Mouse (Mus musculus) midbrain, embryonic 11.5 days (tissue): Measurements from ENCODE around the gene Utrn. TPM values are rescaled to one million over a fixed set of nuclear protein-coding genes. Genes with fewer than 3 reads are reported as not detected.

ENCODE experiments used
- ATAC-seq: fragments of 200-750 bp; cut with Nextera tagmentation; 2 replicates; pipeline ENCODE4 v1.8.0; 2017; ENCODE audit warnings: moderate TSS enrichment, moderate library complexity; ENCODE audit not compliant: low FRiP score
- DNase-seq: peaks from one replicate; pipeline ENCODE4 v3.0.0; 2015; ENCODE audit warnings: low spot score; ENCODE audit errors: missing footprints
- H3K27ac ChIP-seq: fragments of 300-500 bp; sonication (generic); 2 replicates; pipeline ENCODE4 v1.5.1; 2014; ENCODE audit warnings: low read depth, low read length
- H3K27me3 ChIP-seq: fragments of 300-500 bp; sonication (generic); 2 replicates; pipeline ENCODE4 v1.6.1; 2014; ENCODE audit warnings: mild to moderate bottlenecking, low read length, moderate library complexity, mixed read lengths; ENCODE audit not compliant: control insufficient read depth, insufficient read depth
- H3K36me3 ChIP-seq: fragments of 300-500 bp; sonication (generic); 2 replicates; pipeline ENCODE4 v1.6.1; 2014; ENCODE audit warnings: mild to moderate bottlenecking, low read length, moderate library complexity, mixed read lengths; ENCODE audit not compliant: control insufficient read depth, insufficient read depth
- H3K4me1 ChIP-seq: fragments of 300-500 bp; sonication (generic); 2 replicates; pipeline ENCODE4 v1.6.1; 2014; ENCODE audit warnings: low read length; ENCODE audit not compliant: control insufficient read depth, insufficient read depth
- H3K4me2 ChIP-seq: fragments of 300-500 bp; sonication (generic); 2 replicates; pipeline ENCODE4 v1.6.1; 2014; ENCODE audit warnings: mild to moderate bottlenecking, moderate library complexity
- H3K4me3 ChIP-seq: fragments of 300-500 bp; sonication (generic); 2 replicates; pipeline ENCODE4 v1.5.1; 2014; ENCODE audit warnings: low read depth, low read length
- H3K9ac ChIP-seq: fragments of 300-500 bp; sonication (generic); 2 replicates; pipeline ENCODE4 v1.6.1; 2014; ENCODE audit warnings: low read length
- H3K9me3 ChIP-seq: fragments of 300-500 bp; sonication (generic); 2 replicates; pipeline ENCODE4 v1.6.1; 2016; ENCODE audit warnings: low read length; ENCODE audit not compliant: control insufficient read depth
- WGBS: fragments of 180-500 bp; shearing (Covaris S2); extraction: QIAGEN DNeasy Blood & Tissue Kit; methylation state at CpG from one replicate; pipeline ENCODE4 v1.1.7; 2014; 5-methylcytosine and 5-hydroxymethylcytosine counted together
- polyA plus RNA-seq: library from polyadenylated mRNA; unstranded; fragments of >200 nt; fragmentation: Nextera tagmentation; extraction: Ambion mirVana; gene quantifications from 2 replicates; pipeline ENCODE4 v1.2.1, GENCODE M21; 2014

Utrn gene
- polyA plus RNA-seq, 1 experiment from 2014 or later, result 29.1 TPM

GRCm38 (mm10) chr10:12374741-12375140 lies 494.4 kb downstream of the Utrn start:
- DNase-seq, result no peak
- WGBS, result 82% methylated on average over 1 of the region's 1 CpGs
- H3K4me3 ChIP-seq, result no peak overlapping the region
- H3K4me1 ChIP-seq, result no peaks in the 10 kb centered on the region
- no peak overlapping the region for H3K4me2 ChIP-seq
- no peak overlapping the region for H3K9ac ChIP-seq
- H3K9me3 ChIP-seq, result no peaks in the 10 kb centered on the region
- no peak overlapping the region for H3K27ac ChIP-seq
- H3K27me3 ChIP-seq, result no peaks in the 10 kb centered on the region
- H3K36me3 ChIP-seq, result no peaks in the 10 kb centered on the region
- ATAC-seq, result no peak

GRCm38 (mm10) chr10:12354556-12354955 lies 514.6 kb downstream of the Utrn start:
- 92% methylated on average over 4 of the region's 4 CpGs for WGBS
- H3K4me1 ChIP-seq, result no peaks in the 10 kb centered on the region
- no peak for ATAC-seq

DNA sequence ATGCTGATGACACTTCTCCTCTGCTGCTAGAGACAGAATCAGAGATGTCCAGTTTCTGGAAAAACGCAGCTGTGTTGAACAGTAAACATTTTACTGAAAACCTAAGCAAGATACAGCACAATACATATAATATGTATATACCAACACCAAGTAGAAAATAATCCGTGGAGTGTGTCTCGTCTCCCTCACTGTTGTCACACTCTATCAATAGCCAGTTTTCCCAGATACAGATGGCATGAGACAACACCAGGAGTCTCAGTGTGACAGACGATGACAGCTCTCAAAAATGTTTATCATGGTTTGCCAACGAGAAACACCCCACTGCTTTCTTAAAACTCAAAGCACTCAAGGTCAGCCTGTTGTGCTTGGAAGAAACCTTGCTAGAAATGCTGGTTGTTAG lies 515.1 kb downstream of the Utrn start:
- ATAC-seq, result no peak
- Histone ChIP-seq H3K36me3 (no peaks in the 10 kb centered on the region), H3K9ac (no peak overlapping the region), H3K27me3 (no peaks in the 10 kb centered on the region), H3K4me3 (no peak overlapping the region), H3K9me3 (no peaks in the 10 kb centered on the region), H3K27ac (no peak overlapping the region), H3K4me1 (no peaks in the 10 kb centered on the region), H3K4me2 (no peak overlapping the region)
- DNase-seq, result no peak
- 75% methylated on average over 5 of the region's 5 CpGs for WGBS

More at GRCm38 (mm10) chr10:12354556-12354955, 514.6 kb downstream of the Utrn start:
- Histone ChIP-seq H3K36me3 (no peaks in the 10 kb centered on the region), H3K27me3 (no peaks in the 10 kb centered on the region), H3K9ac (no peak overlapping the region), H3K4me3 (no peak overlapping the region), H3K9me3 (no peaks in the 10 kb centered on the region), H3K27ac (no peak overlapping the region), H3K4me2 (no peak overlapping the region)
- DNase-seq, result no peak

DNA sequence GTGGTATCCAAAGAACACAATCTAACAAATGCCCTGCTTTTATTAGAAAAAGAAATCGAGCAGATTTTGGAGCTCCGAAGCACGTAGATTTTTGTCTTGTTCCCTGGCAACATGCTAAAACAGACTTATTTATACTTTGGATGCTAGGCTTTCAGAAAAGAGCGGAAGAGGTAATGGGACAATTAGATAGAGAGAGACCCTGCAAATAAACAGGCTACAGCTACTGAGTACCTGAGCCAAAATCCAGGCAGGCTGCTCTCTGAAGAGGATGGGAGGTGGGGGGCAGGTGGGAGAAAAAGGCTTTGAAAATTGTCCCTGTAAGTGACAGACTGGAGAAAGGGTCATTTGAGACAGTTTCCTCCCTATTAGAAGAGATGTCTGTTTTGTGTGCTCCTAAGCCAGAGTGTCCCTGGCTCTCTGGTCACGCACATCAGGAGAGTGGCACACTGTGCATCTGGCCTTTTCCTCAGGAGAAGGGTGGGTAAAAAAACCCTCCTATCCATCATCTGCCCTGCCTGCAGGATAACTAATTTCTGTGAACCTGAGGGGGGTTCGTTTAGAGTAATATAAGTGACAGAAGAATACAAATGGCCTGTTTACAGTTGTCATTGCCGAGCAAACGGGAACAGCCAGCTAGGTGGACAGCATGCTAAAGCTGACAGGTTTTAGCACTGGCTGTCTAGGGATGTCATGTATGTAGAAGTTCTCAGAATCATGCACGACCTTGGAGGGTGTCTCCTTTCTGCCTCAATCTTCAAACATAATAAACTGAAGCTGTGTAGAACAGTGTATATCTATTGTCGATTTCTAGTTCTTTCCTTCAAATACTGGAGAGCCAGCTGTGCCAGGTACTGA lies 529.2 kb downstream of the Utrn start:
- H3K36me3 ChIP-seq, result no peaks in the 10 kb centered on the region
- ATAC-seq (no peak), DNase-seq (peak; percentile 71)
- H3K4me2 ChIP-seq, result no peak overlapping the region
- 83% methylated on average over 10 of the region's 10 CpGs for WGBS
- H3K9ac ChIP-seq, result no peak overlapping the region
- H3K4me3 ChIP-seq, result no peak overlapping the region
- no peaks in the 10 kb centered on the region for H3K9me3 ChIP-seq
- H3K27ac ChIP-seq, result no peak overlapping the region
- H3K4me1 ChIP-seq, result no peaks in the 10 kb centered on the region
- no peaks in the 10 kb centered on the region for H3K27me3 ChIP-seq

DNA sequence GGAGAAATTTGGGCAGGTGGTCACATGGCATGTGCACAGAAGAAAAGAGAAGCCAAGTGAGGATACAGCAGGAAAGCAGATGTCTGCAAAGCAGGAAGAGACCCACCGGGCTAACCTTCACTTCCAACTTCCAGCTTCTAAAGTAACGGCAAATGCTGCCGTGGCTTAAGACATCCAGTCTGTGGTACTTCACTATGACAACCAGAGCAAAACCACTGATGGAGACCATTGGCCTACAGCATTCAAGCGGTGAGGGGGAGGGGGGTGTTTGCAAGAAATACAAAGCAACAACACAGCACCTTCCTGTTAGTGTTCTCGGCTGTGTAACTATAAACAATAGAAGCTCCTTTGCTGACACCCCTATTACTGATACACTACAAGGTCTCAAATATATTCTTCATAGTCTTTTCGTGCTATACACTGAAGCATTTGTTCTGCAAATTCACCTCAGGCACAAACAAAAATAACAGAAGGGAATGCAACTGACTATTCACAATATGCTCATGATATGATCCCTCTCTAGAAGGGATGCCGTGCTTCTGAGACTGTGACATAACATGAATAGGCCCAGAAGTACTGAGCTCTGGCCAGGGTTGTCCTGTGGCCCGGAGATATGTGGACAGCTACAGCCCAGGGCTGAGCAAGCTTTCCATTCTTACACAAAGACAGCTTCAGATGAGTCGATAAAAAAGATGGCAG lies 530.0 kb downstream of the Utrn start:
- Histone ChIP-seq H3K4me1 (no peaks in the 10 kb centered on the region), H3K4me2 (no peak overlapping the region), H3K27me3 (no peaks in the 10 kb centered on the region), H3K36me3 (no peaks in the 10 kb centered on the region), H3K4me3 (no peak overlapping the region), H3K27ac (no peak overlapping the region), H3K9me3 (no peaks in the 10 kb centered on the region), H3K9ac (no peak overlapping the region)
- ATAC-seq, result no peak
- 82% methylated on average over 9 of the region's 9 CpGs for WGBS
- peak; percentile 70 for DNase-seq

Other genes starting within 250 kb of the Utrn start
- 2.0 and 2.2 TPM in 2 replicates for gene Stx11, start 94.9 kb upstream of the Utrn start, polyA plus RNA-seq
- gene Sf3b5, start 136.0 kb upstream of the Utrn start, polyA plus RNA-seq, result 39.2 and 39.9 TPM in 2 replicates
- gene Plagl1, start 191.1 kb upstream of the Utrn start, polyA plus RNA-seq, result 129 and 142 TPM in 2 replicates